Mouse (Mus musculus) kidney, adult 2 months (tissue): ENCODE measurements around the gene Medag. TPM values are rescaled to one million over a fixed set of nuclear protein-coding genes. Genes with fewer than 3 reads are reported as not detected.

Experiments used
- DNase-seq: peaks from one replicate; pipeline ENCODE4 v3.0.0; 2021
- H3K27ac ChIP-seq: fragments of 200-500 bp; 2 replicates; pipeline ENCODE4 v1.5.1; 2012; ENCODE audit warnings: low read depth, low read length, control low read depth, inconsistent platforms; ENCODE audit not compliant: insufficient read depth
- H3K27me3 ChIP-seq: fragments of 200-500 bp; replicated peaks from 2 replicates; pipeline ENCODE4 v1.6.1; 2012; ENCODE audit warnings: mild to moderate bottlenecking, moderate library complexity, low read length, inconsistent platforms; ENCODE audit not compliant: control insufficient read depth, insufficient read depth
- H3K36me3 ChIP-seq: fragments of 200-500 bp; 2 replicates; pipeline ENCODE4 v1.6.1; 2012; ENCODE audit warnings: mild to moderate bottlenecking, moderate library complexity, low read length, inconsistent platforms; ENCODE audit not compliant: control insufficient read depth, insufficient read depth
- H3K4me1 ChIP-seq: fragments of 200-500 bp; 2 replicates; pipeline ENCODE4 v1.6.1; 2011; ENCODE audit warnings: low read length; ENCODE audit not compliant: control insufficient read depth, insufficient read depth
- H3K4me3 ChIP-seq: fragments of 200-500 bp; 2 replicates; pipeline ENCODE4 v1.5.1; 2011; ENCODE audit warnings: mild to moderate bottlenecking, low read depth, low read length, control low read depth; ENCODE audit not compliant: insufficient read depth
- CTCF ChIP-seq: fragments of 200-500 bp; conservative IDR thresholded peaks from 2 replicates; pipeline ENCODE4 v1.5.1; 2011; ENCODE audit warnings: low read depth, mild to moderate bottlenecking, control low read depth, low read length, moderate library complexity, mixed read lengths; ENCODE audit not compliant: insufficient read depth, insufficient read length
- POLR2A ChIP-seq: fragments of 200-500 bp; IDR thresholded peaks from one replicate; pipeline ENCODE4 v1.6.1; 2011; ENCODE audit warnings: low read depth, low read length, control low read depth
- WGBS: fragments of 180-500 bp; shearing (Covaris S2); methylation state at CpG from one replicate; pipeline ENCODE4 v1.1.7; 2018; 5-methylcytosine and 5-hydroxymethylcytosine counted together
- polyA plus RNA-seq: library from polyadenylated mRNA; depleted of rRNA; stranded (reverse); fragments of >200 nt; gene quantifications from 2 replicates; pipeline ENCODE4 v1.2.3, GENCODE M21; 2012

Medag gene
- polyA plus RNA-seq, 1 experiment = 0.61 TPM

DNA sequence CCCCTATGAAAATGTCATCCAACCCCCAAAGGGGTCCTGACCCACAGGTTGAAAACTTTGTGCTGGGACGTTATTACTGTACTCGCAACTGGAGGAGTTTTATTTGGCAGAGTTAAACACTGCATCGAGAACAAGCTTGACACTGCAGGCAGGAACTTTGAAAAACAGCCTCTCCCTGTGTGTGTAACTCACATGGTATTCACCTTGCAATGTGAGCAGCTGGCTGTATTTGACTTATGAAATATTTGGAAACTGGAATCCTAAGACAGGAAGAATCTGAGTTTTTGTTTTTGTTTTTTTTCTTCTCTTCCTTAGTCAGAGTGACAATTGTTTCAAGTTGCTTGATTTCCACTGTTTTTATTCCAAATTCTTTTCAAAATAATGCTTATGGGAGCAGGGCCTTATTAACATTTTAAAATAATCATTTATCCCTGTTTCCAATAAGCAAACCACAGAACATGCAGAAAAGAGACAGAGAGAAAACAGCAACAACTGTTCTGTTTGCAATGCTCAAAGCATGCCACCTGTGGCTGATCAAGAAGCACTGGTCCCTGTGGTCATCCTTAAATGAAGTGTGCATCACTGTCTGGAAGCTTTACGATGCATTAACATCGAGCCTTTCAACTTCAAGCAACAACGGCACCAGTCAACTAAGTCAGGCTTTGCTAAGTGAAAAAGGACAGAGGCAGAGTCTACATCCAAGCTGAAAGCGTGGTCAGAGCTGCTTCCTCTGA is 26.2 kb upstream of the Medag start:
- Histone ChIP-seq H3K36me3 (no peaks in the 10 kb centered on the region), H3K4me3 (no peak overlapping the region), H3K27me3 (no peaks in the 10 kb centered on the region; the same call in 1 of the 2 replicates), H3K27ac (no peak overlapping the region), H3K4me1 (0 out of 2 replicates have a peak, but pooled peaks cover 4% of the 10 kb centered on the region)
- DNase-seq = no peak
- WGBS = 78% methylated on average over 7 of the region's 7 CpGs
- TF ChIP-seq POLR2A (no peak), CTCF (no peak)

DNA sequence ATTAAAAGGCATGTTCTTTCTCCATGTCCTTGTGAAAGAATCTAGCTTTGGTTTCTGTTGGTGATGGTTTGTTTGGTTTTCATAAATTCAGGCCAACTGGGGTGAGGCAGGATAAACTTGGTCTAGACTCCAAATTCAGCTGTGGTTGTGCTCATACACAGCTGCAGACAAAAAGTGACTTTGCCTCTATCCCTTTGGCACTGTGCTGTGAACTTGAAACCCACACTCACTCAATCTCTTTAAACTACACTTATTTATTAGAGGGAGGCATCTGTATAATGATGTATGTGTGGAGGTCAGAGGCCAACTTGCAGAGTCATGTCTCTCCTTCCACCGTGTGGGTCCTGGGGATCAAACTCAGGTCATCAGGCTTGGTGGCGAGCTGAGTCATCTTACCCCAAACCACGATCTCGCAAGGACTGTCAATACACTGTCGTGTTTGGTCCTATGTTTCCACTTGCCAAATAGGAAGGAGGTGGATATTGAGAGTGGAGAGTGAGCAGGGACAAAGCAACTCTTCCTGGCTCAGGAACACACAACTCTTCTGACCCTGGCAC is 25.2 kb upstream of the Medag start:
- TF ChIP-seq CTCF = no peak
- no peak for TF ChIP-seq POLR2A
- 57% methylated on average over 5 of the region's 5 CpGs for WGBS
- 0 out of 2 replicates have a peak, but pooled peaks cover 4% of the 10 kb centered on the region for H3K4me1 ChIP-seq
- no peak overlapping the region for H3K4me3 ChIP-seq
- H3K27ac ChIP-seq = no peak overlapping the region
- no peak for DNase-seq
- no peaks in the 10 kb centered on the region; the same call in 1 of the 2 replicates for H3K27me3 ChIP-seq
- H3K36me3 ChIP-seq = no peaks in the 10 kb centered on the region

DNA sequence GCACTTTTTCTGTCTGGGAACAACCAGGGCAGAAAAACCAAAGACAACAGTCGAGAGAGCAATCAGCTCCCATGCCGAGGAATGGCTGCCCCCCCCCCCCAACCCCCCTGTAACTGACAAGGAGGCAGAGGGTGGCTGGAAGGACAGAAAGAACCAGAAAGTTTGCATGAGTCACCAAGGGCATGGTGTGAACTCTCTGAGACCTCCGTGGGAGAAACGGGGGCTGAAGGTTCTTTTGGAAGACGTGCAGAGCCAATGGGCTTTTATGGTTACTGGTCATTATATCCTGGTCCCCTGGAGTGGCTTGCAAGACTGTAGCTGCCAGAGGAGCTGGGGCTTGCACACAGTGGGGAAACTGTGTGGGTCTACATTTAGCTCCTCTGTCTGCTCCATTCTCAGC is 22.6 kb upstream of the Medag start:
- Histone ChIP-seq H3K4me1 (0 out of 2 replicates have a peak, but pooled peaks cover 4% of the 10 kb centered on the region), H3K4me3 (no peak overlapping the region), H3K36me3 (no peaks in the 10 kb centered on the region), H3K27me3 (no peaks in the 10 kb centered on the region), H3K27ac (no peak overlapping the region)
- WGBS = 66% methylated on average over 5 of the region's 5 CpGs
- TF ChIP-seq CTCF = no peak
- no peak for TF ChIP-seq POLR2A
- DNase-seq = no peak

DNA sequence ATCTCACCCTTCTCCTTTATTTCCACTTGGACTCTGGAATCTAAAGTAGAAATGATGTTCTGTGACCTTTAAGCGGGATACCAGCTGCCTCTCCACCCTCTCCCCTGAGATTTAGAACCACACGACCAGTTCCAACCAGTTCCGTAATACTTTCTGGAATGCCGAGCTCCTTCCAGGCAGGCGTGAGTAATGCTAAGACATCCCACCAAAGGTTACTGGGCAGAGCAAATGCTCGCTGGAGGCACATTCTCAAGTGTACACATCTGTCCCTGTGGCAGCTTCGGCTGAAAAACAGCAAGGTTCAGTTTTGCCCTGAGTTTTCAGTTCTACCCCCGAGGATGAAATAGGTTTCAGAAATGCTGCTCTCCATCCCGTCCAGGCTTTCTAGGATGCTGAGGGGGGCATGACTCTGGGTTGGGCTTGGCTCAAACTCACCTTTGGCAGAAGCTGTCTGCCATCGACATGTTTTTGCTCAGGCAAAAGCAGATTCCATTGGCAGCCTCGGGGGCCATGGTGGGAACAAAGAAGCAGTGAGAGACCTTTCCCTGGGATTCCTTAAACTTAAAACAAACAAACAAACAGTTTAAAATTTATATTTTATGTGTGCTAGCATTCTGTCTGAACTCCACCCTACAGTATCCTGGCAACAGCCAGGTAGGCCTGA is 21.9 kb upstream of the Medag start:
- Histone ChIP-seq H3K36me3 (no peaks in the 10 kb centered on the region), H3K4me3 (no peak overlapping the region), H3K27ac (no peak overlapping the region), H3K27me3 (no peaks in the 10 kb centered on the region), H3K4me1 (0 out of 2 replicates have a peak, but pooled peaks cover 4% of the 10 kb centered on the region)
- peak; percentile 42 for DNase-seq
- WGBS = 25% methylated on average over 11 of the region's 11 CpGs
- TF ChIP-seq CTCF = no peak
- TF ChIP-seq POLR2A = no peak

DNA sequence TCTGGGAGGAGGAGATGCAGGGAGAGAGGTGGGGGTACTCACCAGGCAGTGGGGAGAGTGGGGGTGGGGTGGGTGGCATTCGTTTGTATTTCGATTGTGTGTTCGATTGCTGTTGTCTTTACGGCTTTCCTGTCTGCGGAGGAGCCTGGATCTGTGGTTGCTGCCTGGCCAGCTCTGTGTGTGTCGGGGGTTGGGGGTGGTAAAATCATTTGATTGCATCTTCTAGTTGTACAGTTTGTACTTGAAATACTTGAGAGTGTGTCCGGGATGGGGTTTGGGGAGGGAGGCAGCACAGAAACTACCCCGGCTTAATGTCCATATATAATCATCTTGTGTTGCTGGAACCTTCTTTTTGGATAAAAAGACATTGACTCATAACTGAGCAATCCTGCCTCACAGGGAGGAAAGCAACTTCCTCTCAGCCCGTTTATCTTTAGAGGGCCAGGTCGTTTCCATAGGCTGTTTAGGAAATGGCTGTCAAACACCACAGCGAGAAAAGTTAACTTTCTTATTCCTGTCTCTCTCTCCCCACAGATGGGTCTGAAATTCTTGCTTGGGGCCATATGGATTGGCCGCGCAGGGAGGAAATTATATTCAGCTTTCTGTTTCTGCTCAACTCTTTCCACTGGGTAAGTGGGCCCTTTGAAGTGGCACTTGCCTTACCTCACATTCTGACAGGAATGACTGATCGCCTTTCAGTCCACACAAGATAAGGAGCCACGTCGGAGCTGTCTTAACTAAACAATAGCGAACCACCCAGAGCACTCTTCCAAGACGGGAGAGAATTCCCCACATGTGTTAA is 19.8 kb upstream of the Medag start:
- Histone ChIP-seq H3K27me3 (no peaks in the 10 kb centered on the region), H3K27ac (no peak overlapping the region), H3K4me1 (0 out of 2 replicates have a peak, but pooled peaks cover 4% of the 10 kb centered on the region), H3K36me3 (no peaks in the 10 kb centered on the region), H3K4me3 (no peak overlapping the region)
- no peak for DNase-seq
- TF ChIP-seq POLR2A = no peak
- no peak for TF ChIP-seq CTCF
- WGBS = 52% methylated on average over 18 of the region's 18 CpGs

DNA sequence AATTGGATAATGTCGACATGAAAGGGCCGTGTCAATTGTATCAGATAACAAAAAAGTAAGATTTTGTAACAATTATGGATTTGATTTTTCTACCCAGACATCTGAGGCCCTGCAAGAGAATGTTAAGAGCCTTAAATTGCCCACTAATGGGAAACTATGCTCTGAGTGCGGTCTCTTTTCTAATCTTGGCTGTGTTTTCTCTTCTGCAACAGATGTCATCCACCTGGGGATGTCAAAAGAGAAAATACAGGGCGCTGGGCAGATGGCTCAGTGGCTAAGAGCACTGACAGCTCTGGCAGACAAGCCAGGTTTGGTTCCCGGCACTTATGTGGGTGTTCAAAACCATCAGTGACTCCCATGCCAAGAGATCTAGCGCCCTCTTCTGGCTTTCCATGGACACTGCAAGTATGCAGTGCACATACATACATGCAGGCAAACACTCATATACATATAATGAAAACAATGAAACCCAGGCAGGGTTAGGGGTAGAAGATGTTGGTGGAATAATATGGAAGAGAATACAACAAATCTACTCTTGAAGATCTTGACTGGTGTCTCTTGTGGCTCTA is 19.0 kb upstream of the Medag start:
- H3K36me3 ChIP-seq = no peaks in the 10 kb centered on the region
- H3K27ac ChIP-seq = no peak overlapping the region
- DNase-seq = no peak
- TF ChIP-seq CTCF (no peak), POLR2A (no peak)
- no peaks in the 10 kb centered on the region for H3K27me3 ChIP-seq
- 0 out of 2 replicates have a peak, but pooled peaks cover 4% of the 10 kb centered on the region for H3K4me1 ChIP-seq
- 74% methylated on average over 6 of the region's 6 CpGs for WGBS
- H3K4me3 ChIP-seq = no peak overlapping the region
